Mouse (Mus musculus) kidney, postnatal 0 days (tissue): ENCODE measurements around the gene 2810004N23Rik. TPM values are rescaled to one million over a fixed set of nuclear protein-coding genes. Genes with fewer than 3 reads are reported as not detected.
A peak's percentile ranks its signal among the peaks of the same experiment; 100 is the strongest.
"Not testable (repeated sequence)": the region's sequence is repeated elsewhere in the genome, so short reads cannot be mapped to it uniquely, and the experiment has no call there.

Experiments used
- ATAC-seq: fragments of 200-750 bp; cut with Nextera tagmentation; replicated peaks from 2 replicates; pipeline ENCODE4 v1.8.0; 2017; ENCODE audit warnings: low read depth, moderate number of reproducible peaks, moderate TSS enrichment, moderate library complexity; ENCODE audit not compliant: low FRiP score
- DNase-seq: peaks from one replicate; pipeline ENCODE4 v3.0.0-alpha.2; 2016; ENCODE audit warnings: low spot score
- H3K27ac ChIP-seq: fragments of 300-500 bp; sonication (generic); 2 replicates; pipeline ENCODE4 v1.5.1; 2014; ENCODE audit warnings: mild to moderate bottlenecking
- H3K27me3 ChIP-seq: fragments of 300-500 bp; sonication (generic); 2 replicates; pipeline ENCODE4 v1.6.1; 2014; ENCODE audit warnings: low read length, mixed read lengths; ENCODE audit not compliant: insufficient read depth
- H3K36me3 ChIP-seq: fragments of 300-500 bp; sonication (generic); 2 replicates; pipeline ENCODE4 v1.6.1; 2014; ENCODE audit warnings: low read length, mixed read lengths; ENCODE audit not compliant: insufficient read depth
- H3K4me1 ChIP-seq: fragments of 300-500 bp; sonication (generic); replicated peaks from 2 replicates; pipeline ENCODE4 v1.6.1; 2014; ENCODE audit warnings: antibody characterized with exemption, low read length, mixed read lengths; ENCODE audit not compliant: insufficient read depth
- H3K4me2 ChIP-seq: fragments of 300-500 bp; sonication (generic); 2 replicates; pipeline ENCODE4 v1.6.1; 2014; ENCODE audit warnings: mild to moderate bottlenecking, low read length, moderate library complexity, mixed read lengths
- H3K4me3 ChIP-seq: fragments of 300-500 bp; sonication (generic); replicated peaks from 2 replicates; pipeline ENCODE4 v1.5.1; 2014; ENCODE audit warnings: low read depth, low read length
- H3K9ac ChIP-seq: fragments of 300-500 bp; sonication (generic); 2 replicates; pipeline ENCODE4 v1.6.1; 2014; ENCODE audit warnings: low read depth, low read length
- H3K9me3 ChIP-seq: fragments of 300-500 bp; sonication (generic); replicated peaks from 2 replicates; pipeline ENCODE4 v1.6.1; 2016; ENCODE audit warnings: low read length, inconsistent platforms, mixed read lengths
- CTCF ChIP-seq: IDR thresholded peaks from 2 replicates; pipeline ENCODE4 v1.5.1; 2016; ENCODE audit warnings: antibody characterized with exemption, low read depth, mild to moderate bottlenecking, moderate library complexity
- WGBS: fragments of 180-500 bp; shearing (Covaris S2); extraction: QIAGEN DNeasy Blood & Tissue Kit; methylation state at CpG from one replicate; pipeline ENCODE4 v1.1.7; 2014; 5-methylcytosine and 5-hydroxymethylcytosine counted together
- polyA plus RNA-seq: library from polyadenylated mRNA; unstranded; fragments of >200 nt; fragmentation: Nextera tagmentation; extraction: Ambion mirVana; gene quantifications from 2 replicates; pipeline ENCODE4 v1.2.1, GENCODE M21; 2015

The 2810004N23Rik gene
- polyA plus RNA-seq, 1 experiment from 2014 or later: 33.3 TPM

DNA sequence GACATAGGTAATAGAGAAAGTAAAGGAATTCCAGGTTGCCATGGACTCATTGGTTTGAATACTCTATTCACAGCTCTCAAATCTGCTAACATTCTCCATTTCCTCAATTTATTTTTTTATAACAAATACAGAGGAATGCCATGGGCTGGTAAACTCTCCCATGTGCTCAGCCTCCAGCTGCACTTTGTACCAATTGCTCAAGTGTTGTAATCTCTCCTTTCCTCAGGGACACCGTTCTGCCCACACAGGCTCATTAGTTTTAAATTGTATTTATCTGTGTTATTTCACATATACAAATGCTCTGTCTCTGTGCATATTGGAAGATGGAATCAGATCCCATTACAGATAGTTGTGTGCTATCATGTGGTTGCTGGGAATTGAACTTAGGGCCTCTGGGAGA is 9.4 kb downstream of the 2810004N23Rik start:
- H3K27ac ChIP-seq: no peak overlapping the region
- ATAC-seq: no peak
- H3K4me2 ChIP-seq: no peak overlapping the region
- no peaks in the 10 kb centered on the region for H3K4me1 ChIP-seq
- H3K9ac ChIP-seq: no peak overlapping the region
- H3K9me3 ChIP-seq: peaks cover 16% of the 10 kb centered on the region
- 100% methylated on average over 1 of the region's 1 CpGs for WGBS
- TF ChIP-seq CTCF: no peak
- H3K36me3 ChIP-seq: peaks cover 34% of the 10 kb centered on the region
- no peaks in the 10 kb centered on the region for H3K27me3 ChIP-seq
- H3K4me3 ChIP-seq: no peak overlapping the region
- DNase-seq: no peak

GRCm38 (mm10) chr8:124845573-124845972 is 17.3 kb downstream of the 2810004N23Rik start:
- WGBS: 42% methylated on average over 5 of the region's 5 CpGs
- Histone ChIP-seq H3K36me3 (peaks cover 13% of the 10 kb centered on the region), H3K9me3 (no peaks in the 10 kb centered on the region), H3K27ac (no peak overlapping the region), H3K4me3 (no peak overlapping the region), H3K9ac (no peak overlapping the region), H3K27me3 (no peaks in the 10 kb centered on the region), H3K4me2 (no peak overlapping the region), H3K4me1 (no peaks in the 10 kb centered on the region)
- ATAC-seq: no peak
- no peak for TF ChIP-seq CTCF
- DNase-seq: no peak

DNA sequence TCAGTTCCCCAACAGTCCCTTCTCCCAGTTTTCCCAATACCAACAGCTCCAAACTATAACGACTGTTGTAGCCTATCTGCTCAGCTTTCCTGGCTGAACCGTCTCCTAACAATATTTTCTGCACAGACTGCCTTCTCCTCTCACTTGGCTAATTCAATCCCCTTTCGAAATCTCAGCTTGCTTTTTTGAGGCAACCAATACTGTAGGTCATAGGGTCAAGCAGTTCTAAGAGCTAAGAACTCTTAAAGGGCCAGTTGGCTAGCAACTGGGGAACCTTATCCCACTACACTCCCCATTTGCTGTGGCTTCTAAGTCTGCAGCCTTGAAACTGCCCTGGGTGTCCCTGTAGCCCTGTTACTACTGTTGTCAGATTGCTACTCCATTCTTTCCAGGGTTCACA is 17.8 kb downstream of the 2810004N23Rik start:
- H3K4me1 ChIP-seq: no peaks in the 10 kb centered on the region
- H3K9me3 ChIP-seq: no peaks in the 10 kb centered on the region
- no peak for TF ChIP-seq CTCF
- H3K9ac ChIP-seq: no peak overlapping the region
- peaks cover 14% of the 10 kb centered on the region for H3K36me3 ChIP-seq
- no peak for ATAC-seq
- no peak overlapping the region for H3K27ac ChIP-seq
- peak; percentile 39 for DNase-seq
- 44% methylated on average over 3 of the region's 3 CpGs for WGBS
- H3K4me2 ChIP-seq: no peak overlapping the region
- H3K27me3 ChIP-seq: no peaks in the 10 kb centered on the region
- no peak overlapping the region for H3K4me3 ChIP-seq

DNA sequence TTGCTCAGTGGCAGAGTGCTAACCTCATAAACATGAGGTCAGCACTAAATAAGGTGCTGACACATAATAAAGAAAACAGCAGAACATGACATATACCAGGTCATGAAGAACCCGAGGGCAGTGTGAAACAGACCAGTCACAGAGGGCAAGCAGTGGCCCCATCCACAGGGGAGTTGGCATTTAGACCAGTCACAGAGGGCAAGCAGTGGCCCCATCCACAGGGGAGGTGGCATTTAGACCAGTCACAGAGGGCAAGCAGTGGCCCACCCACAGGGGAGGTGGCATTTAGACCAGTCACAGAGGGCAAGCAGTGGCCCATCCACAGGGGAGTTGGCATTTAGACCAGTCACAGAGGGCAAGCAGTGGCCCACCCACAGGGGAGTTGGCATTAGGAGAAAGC is 20.0 kb downstream of the 2810004N23Rik start:
- H3K9me3 ChIP-seq, H3K27me3 ChIP-seq, H3K27ac ChIP-seq, DNase-seq, H3K4me2 ChIP-seq, ATAC-seq, H3K4me1 ChIP-seq, H3K9ac ChIP-seq, H3K4me3 ChIP-seq: not testable (repeated sequence)
- H3K36me3 ChIP-seq: peaks cover 23% of the 10 kb centered on the region
- 41% methylated on average over 1 of the region's 1 CpGs for WGBS

GRCm38 (mm10) chr8:124841775-124842174 is 21.1 kb downstream of the 2810004N23Rik start:
- no peak for ATAC-seq
- 83% methylated on average over 10 of the region's 10 CpGs for WGBS
- H3K4me1 ChIP-seq: no peaks in the 10 kb centered on the region
- H3K27ac ChIP-seq: no peak overlapping the region
- TF ChIP-seq CTCF: no peak
- H3K27me3 ChIP-seq: no peaks in the 10 kb centered on the region
- H3K9me3 ChIP-seq: no peaks in the 10 kb centered on the region
- H3K4me3 ChIP-seq: no peak overlapping the region
- H3K9ac ChIP-seq: no peak overlapping the region
- no peak for DNase-seq
- peaks cover 23% of the 10 kb centered on the region for H3K36me3 ChIP-seq
- no peak overlapping the region for H3K4me2 ChIP-seq

DNA sequence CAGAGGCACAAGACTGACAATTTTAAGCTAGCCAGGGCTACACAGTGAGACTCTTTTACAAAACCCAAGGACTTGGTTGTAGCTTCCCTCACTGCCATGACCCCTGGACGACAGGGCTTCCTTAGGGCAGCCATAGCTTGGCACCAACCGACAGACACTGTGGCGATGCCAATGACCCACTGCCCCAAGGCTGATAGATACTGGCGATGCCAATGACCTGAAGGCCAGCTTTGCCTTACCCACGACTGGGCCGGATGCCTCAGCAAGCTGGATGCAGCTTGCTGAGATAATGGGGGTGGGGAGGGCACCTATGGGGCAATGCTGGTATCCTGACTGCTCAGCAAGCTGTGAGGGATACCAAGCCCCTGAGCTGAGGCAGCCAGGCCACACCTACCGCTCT is 22.0 kb downstream of the 2810004N23Rik start:
- H3K4me1 ChIP-seq: no peaks in the 10 kb centered on the region
- no peak overlapping the region for H3K4me2 ChIP-seq
- DNase-seq: no peak
- H3K9ac ChIP-seq: no peak overlapping the region
- H3K27me3 ChIP-seq: no peaks in the 10 kb centered on the region
- no peak for ATAC-seq
- no peak overlapping the region for H3K4me3 ChIP-seq
- no peak overlapping the region for H3K27ac ChIP-seq
- peaks cover 23% of the 10 kb centered on the region for H3K36me3 ChIP-seq
- TF ChIP-seq CTCF: no peak
- no peaks in the 10 kb centered on the region for H3K9me3 ChIP-seq
- WGBS: 94% methylated on average over 7 of the region's 7 CpGs

DNA sequence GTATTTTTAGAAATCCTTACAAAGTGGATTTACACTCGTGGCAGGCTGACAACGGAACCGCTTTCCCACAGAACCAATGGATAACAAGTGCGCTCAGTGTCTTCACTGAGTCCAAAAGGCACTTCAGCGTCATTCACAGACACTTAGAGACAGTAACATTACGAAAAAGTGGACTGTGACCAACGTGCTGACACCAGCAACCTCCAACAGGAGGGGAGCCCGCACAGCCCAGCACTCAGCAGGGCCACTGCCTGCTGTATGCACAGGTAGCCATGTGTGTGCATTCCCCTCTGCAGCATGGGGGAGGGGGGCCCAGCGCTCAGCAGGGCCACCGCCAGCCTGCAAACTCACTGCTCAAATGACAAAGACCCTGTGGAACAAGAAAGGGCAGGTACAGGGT is 23.5 kb downstream of the 2810004N23Rik start:
- H3K9me3 ChIP-seq: no peaks in the 10 kb centered on the region
- no peak overlapping the region for H3K4me3 ChIP-seq
- H3K9ac ChIP-seq: no peak overlapping the region
- WGBS: 90% methylated on average over 10 of the region's 10 CpGs
- DNase-seq (no peak), ATAC-seq (no peak)
- H3K4me1 ChIP-seq: no peaks in the 10 kb centered on the region
- no peak overlapping the region for H3K27ac ChIP-seq
- no peaks in the 10 kb centered on the region for H3K27me3 ChIP-seq
- H3K36me3 ChIP-seq: peaks cover 23% of the 10 kb centered on the region
- no peak overlapping the region for H3K4me2 ChIP-seq
- no peak for TF ChIP-seq CTCF
